Mouse (Mus musculus) urinary bladder, postnatal 4 days (tissue): ENCODE results near the gene 2310022A10Rik.

Experiments used
- DNase-seq, 2 experiments: peaks; one replicate each; pipeline ENCODE4 v3.0.0; 2021 to 2022; ENCODE audit warnings: low spot score in 2 of 2

2310022A10Rik gene

GRCm38 (mm10) chr7:27540935-27541334, 12.1 kb upstream of the 2310022A10Rik start:
- no peak for DNase-seq

- no peak for DNase-seq
Observed at GRCm38 (mm10) chr7:27541431-27541830, 11.6 kb upstream of the 2310022A10Rik start.

- no peak for DNase-seq
Observed at GRCm38 (mm10) chr7:27541922-27542321, 11.1 kb upstream of the 2310022A10Rik start.

- DNase-seq = peak; percentile 81 to 87
Observed at GRCm38 (mm10) chr7:27542392-27543033, 10.5 kb upstream of the 2310022A10Rik start.

- no peak for DNase-seq
Observed at GRCm38 (mm10) chr7:27543065-27543464, 10.0 kb upstream of the 2310022A10Rik start.

- no peak for DNase-seq
Observed at GRCm38 (mm10) chr7:27543851-27544250, 9.2 kb upstream of the 2310022A10Rik start.

- DNase-seq = no peak
Observed at GRCm38 (mm10) chr7:27544675-27545370, 8.2 kb upstream of the 2310022A10Rik start.

- DNase-seq = no peak
Observed at GRCm38 (mm10) chr7:27549597-27549996, 3.4 kb upstream of the 2310022A10Rik start.

GRCm38 (mm10) chr7:27552070-27552469, 963 bp upstream of the 2310022A10Rik start:
- DNase-seq = no peak

- no peak for DNase-seq
Observed at GRCm38 (mm10) chr7:27560291-27560887, 7.4 kb downstream of the 2310022A10Rik start.

- DNase-seq = no peak
Observed at GRCm38 (mm10) chr7:27560978-27561377, 7.9 kb downstream of the 2310022A10Rik start.

- DNase-seq = peak in 1 of 2 experiments; percentile 34
Observed at GRCm38 (mm10) chr7:27569580-27570224, 16.7 kb downstream of the 2310022A10Rik start.

- DNase-seq = no peak
Observed at GRCm38 (mm10) chr7:27572133-27572532, 19.1 kb downstream of the 2310022A10Rik start.

- DNase-seq = no peak
Observed at GRCm38 (mm10) chr7:27574124-27574880, 21.3 kb downstream of the 2310022A10Rik start.

GRCm38 (mm10) chr7:27576914-27577313, 23.9 kb downstream of the 2310022A10Rik start:
- no peak for DNase-seq

- no peak for DNase-seq
Observed at GRCm38 (mm10) chr7:27577589-27577988, 24.6 kb downstream of the 2310022A10Rik start.

- DNase-seq = no peak
Observed at GRCm38 (mm10) chr7:27578465-27578864, 25.4 kb downstream of the 2310022A10Rik start.

GRCm38 (mm10) chr7:27580380-27581174, 27.5 kb downstream of the 2310022A10Rik start:
- DNase-seq = no peak

GRCm38 (mm10) chr7:27586861-27587260, 33.8 kb downstream of the 2310022A10Rik start:
- no peak for DNase-seq

- DNase-seq = no peak
Observed at GRCm38 (mm10) chr7:27587741-27588140, 34.7 kb downstream of the 2310022A10Rik start.

GRCm38 (mm10) chr7:27590088-27590487, 37.1 kb downstream of the 2310022A10Rik start:
- DNase-seq = no peak
